Mouse (Mus musculus): ENCODE results near the gene Enpp1.

Gene Enpp1

GRCm38 (mm10) chr10:24595250-24596002, 116.5 kb downstream of the Enpp1 start, which contains the start of gene Ccn2:
Gene Ccn2, plus strand, starts transcription at chr10:24595442.
- peak; percentile 48 for DNase-seq

- no peak for DNase-seq
Measured at GRCm38 (mm10) chr10:24593556-24593955, 118.4 kb downstream of the Enpp1 start.

- DNase-seq: no peak
Measured at GRCm38 (mm10) chr10:24592969-24593368, 119.0 kb downstream of the Enpp1 start.

GRCm38 (mm10) chr10:24592318-24592717, 119.6 kb downstream of the Enpp1 start:
- DNase-seq: no peak

GRCm38 (mm10) chr10:24591741-24592140, 120.2 kb downstream of the Enpp1 start:
- no peak for DNase-seq

GRCm38 (mm10) chr10:24591136-24591535, 120.8 kb downstream of the Enpp1 start:
- peak; percentile 75 for DNase-seq

GRCm38 (mm10) chr10:24590546-24590945, 121.4 kb downstream of the Enpp1 start:
- DNase-seq: no peak

- DNase-seq: no peak
Measured at GRCm38 (mm10) chr10:24589238-24589637, 122.7 kb downstream of the Enpp1 start.

GRCm38 (mm10) chr10:24588824-24589223, 123.1 kb downstream of the Enpp1 start:
- no peak for DNase-seq

Data from right cerebral cortex, postnatal 25 days (tissue).